Mouse (Mus musculus): ENCODE data around the gene Efna4. TPM values are rescaled to one million over a fixed set of nuclear protein-coding genes. Genes with fewer than 3 reads are reported as not detected.

The Efna4 gene
- total RNA-seq, 2 experiments from 2014 or later = 5.7 to 7.4 TPM

DNA sequence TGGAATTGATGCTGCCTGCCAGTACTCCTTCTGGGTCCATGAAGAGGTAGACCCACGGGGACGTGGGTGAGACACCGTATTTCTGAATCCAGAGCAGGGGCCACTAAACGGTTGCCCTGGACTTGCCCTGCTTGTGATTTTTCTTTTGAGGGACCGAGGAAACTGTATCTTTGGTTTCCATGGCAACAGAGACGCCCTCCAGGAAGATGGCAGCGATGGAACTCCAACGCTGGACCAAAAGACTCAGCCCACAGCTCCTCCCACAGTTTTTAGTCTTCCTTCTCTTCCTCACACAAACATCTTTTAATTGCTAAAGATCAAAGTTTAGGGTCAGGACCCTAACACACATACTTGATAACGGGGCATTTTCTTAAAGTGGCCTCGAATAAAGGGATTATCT lies 5.8 kb downstream of the Efna4 start:
- intact Hi-C loops (cut with DNase I) = no loop called here
- no peak for DNase-seq

DNA sequence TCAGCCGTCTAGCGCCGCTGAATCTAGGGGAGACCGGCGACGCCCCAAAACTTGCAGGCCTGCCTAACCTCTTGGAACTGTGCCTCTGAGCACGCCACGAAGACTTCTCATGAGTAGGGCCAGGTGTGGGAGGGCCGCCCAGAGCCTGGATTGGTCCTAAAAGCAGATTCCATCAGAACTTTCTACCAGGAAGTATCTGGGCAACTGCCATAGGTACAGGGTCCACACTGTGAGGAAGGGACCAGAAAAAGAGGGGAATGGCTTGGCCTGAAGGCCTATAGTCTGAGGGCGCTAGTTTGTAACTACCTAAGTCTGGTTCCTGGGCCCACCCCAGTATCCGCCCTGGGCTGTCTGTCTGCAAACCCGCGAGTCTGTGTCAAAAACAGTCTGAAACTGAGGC lies 6.3 kb downstream of the Efna4 start:
- no peak for DNase-seq
- intact Hi-C loops (cut with DNase I) = no loop called here

DNA sequence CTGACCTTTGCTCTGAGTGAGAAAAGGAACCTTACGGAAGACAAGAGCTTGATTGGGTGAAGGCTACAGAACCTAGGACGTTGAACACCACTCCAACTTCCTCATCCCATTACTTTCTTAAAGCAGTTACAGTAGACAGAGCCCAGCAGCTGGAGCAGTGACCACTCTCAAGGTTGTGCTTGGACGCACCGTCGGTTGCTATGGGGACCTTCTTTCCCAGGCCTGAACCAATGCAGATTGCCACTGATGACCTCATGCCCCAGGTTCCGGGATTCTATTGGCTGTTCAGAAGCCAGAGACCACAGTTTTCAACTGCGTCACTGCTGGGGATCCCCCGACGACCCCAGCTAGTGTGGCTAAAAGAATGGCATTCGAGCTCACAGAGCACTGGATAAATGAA lies 6.9 kb downstream of the Efna4 start:
- intact Hi-C loops (cut with DNase I) = no loop called here
- no peak for DNase-seq

DNA sequence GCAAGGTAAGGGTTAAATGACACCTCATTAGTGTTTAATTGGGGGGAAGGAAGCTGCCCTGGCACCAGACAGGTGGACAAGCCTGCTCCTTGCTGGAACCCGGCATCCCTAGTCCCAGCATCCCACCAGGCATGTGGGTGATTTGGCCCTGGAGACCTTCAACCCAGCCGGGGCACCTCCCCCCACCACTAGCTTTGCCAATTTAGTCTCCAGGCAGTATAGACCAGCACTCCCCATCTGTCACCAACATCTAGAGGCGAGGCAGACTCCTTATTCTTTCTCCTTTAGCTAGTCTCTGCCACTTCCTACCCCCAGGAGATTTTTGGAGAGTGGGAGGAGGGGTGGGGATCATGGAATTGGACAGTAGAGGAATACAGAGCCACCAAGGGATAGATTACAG lies 7.5 kb downstream of the Efna4 start:
- intact Hi-C loops (cut with DNase I) = no loop called here
- DNase-seq = peak; percentile 72

DNA sequence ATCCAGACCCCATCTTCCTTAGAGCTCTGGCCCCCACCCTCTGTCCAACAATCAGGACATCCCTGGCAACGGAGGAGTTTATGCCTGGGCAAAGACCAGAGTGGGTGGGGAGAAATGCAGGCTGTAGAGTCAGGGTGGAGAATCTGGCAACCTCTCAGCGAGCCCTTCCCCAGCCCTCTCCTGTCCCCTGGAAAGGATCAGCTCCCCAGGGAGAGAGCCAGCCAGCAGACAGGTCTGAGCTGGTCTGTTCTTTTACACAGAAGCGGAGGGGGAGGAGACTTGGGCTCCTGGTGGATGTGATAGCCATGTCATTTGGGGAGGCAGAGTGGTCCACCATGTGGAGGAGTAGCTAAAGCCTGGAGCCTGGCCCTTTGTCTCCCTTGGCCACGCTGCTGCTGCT lies 9.2 kb downstream of the Efna4 start:
- intact Hi-C loops (cut with DNase I) = no loop called here
- no peak for DNase-seq

DNA sequence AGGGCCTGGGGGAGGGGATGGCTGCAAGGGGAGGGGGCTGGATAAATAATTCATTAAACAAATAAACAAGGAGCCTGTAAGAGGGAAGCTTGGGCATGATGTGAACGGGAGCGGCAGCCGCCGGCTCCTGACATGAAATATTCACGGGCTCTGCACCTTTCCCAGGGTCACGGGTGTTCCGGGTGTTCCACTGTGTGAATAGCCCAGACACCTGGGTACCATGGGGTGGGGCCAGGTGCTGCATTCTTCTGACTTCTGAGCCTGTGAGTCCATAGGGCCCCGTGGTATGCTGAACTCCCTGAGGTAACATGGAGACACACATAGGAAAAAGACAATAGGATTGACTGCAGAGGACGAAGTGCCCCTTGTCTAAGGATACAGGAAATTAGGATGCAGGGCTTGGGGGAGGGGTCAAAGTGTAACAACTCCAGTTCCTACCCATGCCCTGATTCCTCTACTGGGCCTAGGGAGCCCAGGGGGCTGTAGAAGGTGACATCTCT lies 10.4 kb downstream of the Efna4 start:
- intact Hi-C loops (cut with DNase I) = no loop called here
- DNase-seq = no peak

DNA sequence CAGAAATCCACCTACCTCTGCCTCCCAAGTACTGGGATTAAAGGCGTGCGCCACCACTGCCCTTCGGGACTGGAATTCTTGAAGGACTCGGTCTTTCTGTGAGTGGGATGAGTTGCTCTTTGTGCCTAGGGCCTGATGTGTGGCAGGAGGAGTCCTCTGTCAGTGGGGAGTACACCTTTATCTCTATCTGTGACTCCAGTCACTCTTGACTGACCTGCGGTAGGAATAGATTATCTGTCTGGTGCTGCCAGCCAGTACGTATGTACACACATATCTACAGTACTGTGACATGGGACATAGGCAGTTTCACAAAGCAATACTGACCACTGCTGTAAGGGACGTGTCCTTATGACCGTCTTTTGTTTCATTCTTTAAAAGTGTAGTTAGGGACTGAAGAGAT lies 11.9 kb downstream of the Efna4 start:
- no peak for DNase-seq
- intact Hi-C loops (cut with DNase I) = no loop called here

DNA sequence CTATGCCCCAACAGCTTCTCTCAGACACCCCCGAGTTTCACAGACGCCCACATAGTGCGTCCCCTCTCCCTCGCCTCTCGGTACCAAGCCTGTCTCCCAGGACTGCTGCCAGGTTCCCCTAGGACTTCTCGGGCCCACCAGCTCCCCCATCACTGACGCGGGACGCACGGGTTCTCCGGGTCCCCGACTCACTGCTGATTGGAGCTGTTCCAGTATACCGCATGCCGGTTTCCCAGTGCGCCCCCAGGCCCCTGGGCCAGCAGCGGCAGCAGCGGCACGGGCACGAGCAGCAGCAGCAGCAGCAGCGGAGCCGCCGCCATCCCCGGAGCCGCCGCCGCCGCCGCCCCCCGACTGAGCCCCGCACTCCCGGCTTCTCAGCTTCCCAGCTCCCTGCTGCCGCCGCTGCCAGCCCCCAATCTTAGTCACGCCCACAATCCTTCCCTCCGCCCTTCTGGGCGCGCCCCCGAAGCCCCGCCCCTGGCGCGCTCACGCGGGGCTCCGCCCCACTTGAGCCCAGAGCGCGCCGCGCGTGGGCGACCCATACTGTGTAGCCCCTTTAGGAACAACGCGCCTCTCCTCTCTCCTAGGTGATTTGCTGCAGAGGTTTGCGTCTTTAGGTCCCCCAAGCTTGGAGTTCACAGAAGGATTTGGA lies 15.2 kb downstream of the Efna4 start, which contains the start of gene Efna3:
TSS of gene Efna3 (minus strand) at position 452 of the 652 bp plus-strand sequence.
- DNase-seq = peak; percentile 74
- intact Hi-C loops (cut with DNase I) = no loop called here

DNA sequence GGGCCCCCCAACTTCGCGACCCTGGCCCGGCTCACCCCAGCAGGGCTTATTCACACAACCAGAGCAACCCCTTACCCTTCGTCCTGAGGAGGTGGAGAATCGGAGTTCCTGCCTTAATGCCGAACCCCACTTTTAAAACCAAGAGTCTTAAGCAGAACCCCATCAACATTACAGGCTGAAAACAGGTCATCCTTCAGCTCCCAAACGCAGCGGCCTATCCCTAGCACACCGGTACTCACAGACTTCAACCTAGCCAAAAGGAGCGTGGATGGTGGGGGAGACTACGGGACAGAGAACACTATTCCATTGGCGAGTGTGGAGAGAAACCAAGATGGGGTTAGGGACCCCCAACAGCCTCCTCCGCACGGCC lies 15.7 kb downstream of the Efna4 start:
- intact Hi-C loops (cut with DNase I) = no loop called here
- no peak for DNase-seq

DNA sequence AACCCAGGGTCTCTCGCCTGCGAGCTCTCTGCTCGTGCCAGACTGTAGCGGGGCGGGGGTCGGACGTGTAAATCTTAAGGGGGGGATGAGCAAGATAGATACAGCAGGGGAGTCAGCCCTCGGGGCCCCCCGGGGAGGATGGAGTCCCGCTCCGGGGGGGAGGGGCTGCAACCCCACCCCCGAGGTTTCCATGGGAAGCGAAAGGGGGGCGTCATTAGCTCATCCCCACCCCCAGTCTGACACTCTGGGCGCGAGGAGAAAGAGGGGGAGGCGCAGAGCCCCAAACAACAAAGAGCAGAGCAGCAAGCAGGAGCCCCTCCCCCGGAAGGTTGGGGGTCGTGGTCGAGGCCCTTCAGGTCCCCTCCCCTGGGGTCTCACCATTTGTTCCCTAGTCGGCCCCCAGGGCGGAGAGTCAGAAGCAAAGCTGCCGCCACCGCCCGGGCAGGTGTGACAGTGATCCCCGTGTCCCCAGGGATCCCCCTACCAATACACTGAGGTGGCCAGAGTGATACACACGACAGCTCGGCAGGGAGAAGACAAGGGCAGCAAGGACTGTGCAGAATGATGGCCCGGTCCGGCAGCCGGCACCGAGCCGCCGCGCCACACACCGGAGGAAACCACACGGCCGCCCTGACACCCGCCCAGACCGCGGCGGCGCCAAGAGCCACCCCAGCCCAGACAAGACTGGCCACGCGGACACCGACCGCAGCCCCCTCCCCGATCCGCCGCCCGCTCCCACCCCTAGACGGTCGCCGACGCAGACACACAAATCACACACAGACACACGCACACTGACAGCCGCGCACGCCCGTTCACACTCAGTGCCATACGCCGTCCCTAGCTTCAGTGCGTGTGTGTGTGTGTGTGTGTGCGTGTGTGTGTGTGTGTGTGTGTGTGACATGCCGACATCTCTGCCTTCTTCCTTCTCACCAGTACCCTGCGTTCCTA lies 16.4 kb downstream of the Efna4 start:
- intact Hi-C loops (cut with DNase I) = no loop called here
- DNase-seq = no peak

DNA sequence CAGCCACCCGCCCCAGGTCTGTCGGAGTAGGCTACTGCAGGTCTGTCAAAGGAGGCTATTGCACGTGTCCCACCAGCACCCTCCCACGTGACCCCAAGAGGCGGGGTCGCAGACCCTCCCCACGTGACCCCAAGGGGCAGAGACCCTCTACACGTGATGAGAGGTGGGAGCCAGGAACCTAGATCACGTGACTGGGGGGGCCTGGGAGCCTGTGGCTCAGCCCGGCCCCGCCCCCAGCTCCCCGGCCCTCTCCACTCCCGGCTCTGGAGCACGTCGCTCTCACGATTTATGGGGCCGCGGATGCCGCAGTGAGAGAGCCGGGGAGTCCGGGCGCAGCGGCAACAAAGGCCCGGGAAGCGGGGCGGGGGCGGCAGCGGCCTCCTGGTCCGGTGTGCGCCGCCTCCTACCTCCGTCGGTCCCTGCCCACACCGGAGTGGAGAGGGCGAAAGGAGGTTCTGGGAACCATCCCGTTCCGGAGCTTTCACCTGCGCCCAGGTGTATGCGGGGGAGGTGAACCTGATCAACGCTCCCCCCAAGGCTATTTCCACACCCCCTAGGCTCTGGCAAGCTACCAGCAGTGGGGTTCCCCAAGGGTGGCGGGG lies 17.1 kb downstream of the Efna4 start:
- DNase-seq = peak; percentile 62
- intact Hi-C loops (cut with DNase I) = no loop called here

DNA sequence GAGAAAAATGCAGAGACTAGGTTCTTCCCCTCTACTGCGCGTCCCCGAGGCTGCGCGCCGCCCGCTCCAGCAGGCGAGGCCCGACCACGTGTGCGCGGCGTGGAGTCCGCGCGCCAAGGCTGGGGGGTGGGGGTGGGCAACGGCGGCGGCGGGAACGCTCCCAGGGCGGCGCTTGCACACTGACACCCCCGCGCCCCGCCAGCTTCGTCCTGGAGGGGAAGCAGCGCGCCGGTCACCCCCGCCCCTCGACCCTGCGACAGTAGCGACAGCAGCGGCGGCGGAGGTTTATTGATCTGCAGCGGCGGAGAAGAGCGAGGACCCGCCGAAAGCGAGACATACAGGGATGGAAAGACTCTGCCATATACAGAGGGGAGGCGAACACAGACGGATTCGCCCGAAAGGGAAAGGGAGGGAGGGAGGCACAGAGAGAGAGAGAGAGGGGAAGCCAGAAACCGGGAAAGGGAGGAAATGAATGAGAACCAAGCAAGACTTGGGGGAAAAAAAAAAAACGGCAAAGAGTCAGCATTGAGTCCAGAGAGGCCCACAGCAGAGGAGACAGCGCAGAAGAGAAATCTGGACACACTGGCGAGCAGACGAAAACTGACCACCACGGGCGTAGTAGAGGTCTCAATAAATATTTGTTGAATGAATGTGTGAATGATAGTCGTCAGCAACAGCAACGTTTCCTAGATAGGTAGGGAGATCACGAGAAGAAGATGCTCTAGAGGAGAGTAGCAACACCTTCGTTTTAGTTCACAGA lies 18.1 kb downstream of the Efna4 start:
- no peak for DNase-seq
- intact Hi-C loops (cut with DNase I) = no loop called here

DNA sequence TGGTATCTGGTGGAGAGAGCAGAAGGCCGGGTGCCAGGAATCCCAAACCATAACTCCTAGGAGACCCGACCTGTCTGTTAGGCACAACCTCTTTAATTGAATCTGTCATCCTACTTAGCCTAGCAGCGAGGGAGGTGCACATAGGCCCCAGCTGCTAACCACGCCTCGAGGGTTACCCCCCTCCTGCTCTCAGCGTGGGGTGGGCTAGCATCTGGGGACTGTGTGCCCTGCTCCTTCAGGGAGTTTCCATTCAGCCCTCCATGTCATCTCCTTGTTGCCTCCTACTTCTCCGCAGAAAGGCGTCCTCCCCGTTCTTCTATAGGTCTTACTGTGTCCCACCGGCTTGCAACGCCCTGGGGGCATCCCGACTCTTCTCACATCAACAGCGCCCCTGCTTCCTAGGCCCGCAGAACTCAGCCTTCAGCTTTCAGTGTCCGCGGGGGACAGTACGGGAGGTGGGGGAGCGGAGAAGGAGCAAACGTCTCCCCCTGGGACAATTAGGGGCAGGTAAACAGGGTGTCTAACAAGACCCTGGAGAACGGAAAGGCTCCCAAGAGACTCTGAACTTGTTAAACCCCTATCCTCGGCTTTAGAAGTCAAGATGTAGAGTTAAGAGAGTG lies 18.7 kb downstream of the Efna4 start:
- DNase-seq = no peak
- intact Hi-C loops (cut with DNase I) = no loop called here

DNA sequence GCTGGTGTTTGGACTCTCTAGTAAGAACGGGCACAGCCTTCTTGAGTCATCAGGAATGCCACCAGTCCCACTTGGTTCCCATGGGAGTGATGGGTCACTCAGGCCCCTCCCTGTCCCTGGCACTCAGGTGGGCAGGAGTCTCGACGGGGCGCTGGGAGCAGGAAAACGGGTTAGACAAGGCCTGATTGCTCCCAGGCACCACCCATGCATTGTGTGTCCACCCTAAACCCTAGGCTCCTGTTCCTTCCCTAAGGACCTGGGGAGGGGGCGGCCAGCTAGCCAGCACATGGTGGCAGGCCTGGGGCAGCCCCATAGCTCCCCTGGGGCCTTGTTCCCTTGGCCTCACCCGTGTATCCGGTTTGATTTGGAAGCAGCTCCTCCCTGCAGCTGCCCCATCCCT lies 19.5 kb downstream of the Efna4 start:
- DNase-seq = no peak
- intact Hi-C loops (cut with DNase I) = no loop called here

DNA sequence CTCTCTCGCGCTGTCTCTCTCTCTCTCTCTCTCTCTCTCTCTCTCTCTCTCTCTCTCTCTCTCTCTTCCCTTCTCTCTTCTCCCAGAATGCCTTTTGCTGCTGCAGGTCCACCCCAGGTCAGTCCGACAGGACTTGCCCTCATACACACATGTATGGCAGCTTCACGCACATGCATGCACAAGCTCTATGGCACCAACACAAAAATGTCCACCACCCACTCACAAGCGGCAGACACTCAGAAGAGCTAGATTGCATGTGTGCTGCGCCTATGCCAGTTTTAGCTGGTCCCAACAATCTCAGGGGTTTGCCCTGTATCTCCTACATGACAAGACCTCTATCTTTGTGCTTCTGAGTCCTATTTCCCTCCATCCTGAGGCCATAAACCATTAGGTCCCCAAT lies 20.6 kb downstream of the Efna4 start:
- no peak for DNase-seq
- intact Hi-C loops (cut with DNase I) = no loop called here

DNA sequence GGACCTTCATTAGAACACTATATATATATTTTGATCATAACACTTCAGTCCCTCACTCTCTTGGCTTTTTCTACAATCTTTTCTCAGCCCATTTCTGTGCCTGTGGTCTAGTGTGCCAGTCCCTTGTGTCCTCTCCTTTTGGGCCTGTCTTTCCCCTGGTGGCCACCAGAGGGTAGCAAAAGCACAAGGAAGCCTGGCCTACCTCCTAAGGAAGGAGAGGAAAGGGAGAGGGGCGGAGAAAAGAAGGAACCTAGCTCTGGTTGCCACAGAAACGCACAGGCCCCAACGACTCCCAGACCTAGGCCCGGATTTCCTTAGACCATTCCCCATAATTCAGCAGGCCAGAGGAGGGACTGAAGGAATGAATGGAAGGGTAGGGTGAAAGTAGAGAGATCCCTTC lies 21.0 kb downstream of the Efna4 start:
- intact Hi-C loops (cut with DNase I) = no loop called here

DNA sequence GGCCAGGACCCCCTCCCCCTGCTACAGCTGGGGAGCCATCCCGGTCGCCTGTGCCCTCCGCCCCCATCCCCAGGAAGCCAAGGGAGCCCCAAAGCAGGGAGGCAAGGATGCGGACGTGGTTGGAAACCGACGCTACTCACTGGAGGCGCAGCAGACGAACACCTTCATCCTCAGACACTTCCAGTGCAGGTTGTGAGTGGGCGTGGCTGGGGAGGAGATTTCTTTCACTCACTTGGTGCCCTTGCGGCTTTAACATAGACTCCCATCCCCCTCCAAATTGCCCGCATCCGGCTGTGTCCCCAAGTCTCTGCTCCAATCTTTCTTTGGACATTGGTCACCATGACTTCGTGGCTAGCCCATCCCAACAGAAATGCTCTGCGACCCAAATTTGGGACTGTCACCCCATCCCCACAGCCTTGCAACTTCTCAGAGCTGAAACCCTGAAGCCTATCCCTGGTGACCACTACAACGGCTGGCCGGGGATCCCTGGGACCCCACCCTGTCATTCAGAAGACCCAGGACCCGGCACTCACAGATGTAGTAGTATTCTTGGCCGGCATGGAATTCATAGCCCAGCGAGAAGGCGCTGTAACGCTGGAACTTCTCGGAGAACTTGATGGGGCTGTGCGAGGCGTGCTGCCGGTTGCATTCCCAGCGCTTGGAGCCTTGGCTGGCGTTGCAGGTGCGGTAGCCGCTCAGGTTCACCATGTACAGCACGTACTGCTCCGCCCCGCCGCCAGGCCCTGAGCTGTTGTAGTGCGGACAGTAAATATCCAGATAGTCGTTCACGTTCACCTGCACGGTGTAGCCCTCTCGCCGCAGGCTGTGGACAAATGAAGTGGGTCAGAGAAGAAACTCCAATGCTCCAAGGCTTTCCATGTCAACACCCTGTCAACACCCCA lies 21.6 kb downstream of the Efna4 start:
- no peak for DNase-seq
- intact Hi-C loops (cut with DNase I) = no loop called here

More for the DNA sequence above, 21.0 kb downstream of the Efna4 start:
- peak; percentile 86 for DNase-seq

DNA sequence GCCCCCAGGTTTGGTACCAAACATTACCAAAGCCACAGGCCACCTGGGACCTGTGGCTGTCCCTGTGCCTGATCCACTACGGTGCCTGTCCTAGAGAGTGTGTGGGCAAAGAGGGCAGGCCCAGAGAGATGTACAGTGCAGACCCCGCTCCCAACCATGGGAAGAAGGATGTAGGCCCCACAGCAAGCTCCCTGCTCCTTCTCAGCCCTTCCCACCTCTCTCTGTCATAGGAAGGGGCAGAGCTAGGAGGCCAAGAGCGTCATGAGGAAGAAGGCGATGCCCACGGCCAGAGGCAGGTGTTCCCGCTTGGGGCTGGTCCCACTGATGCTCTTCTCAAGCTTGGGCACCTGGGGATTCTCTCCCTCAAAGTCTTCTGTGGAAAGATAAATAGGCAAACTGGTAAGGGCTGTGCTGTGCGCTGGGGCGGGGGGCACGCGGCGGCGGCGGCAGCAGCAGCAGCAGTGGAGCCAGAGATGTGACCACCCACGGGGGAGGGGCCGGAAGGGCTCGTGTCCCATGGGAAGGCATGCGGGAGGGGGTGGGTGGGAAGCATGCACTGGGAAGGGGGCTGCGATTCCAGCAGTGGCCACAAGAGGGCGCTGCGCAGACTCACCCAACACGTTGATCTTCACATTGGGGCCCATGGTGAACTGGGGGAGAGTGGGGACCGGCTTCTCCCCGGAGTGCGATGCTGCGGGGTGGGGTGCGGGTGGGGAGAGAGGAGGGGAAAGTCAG lies 22.5 kb downstream of the Efna4 start:
- peak; percentile 91 for DNase-seq
- intact Hi-C loops (cut with DNase I) = no loop called here

DNA sequence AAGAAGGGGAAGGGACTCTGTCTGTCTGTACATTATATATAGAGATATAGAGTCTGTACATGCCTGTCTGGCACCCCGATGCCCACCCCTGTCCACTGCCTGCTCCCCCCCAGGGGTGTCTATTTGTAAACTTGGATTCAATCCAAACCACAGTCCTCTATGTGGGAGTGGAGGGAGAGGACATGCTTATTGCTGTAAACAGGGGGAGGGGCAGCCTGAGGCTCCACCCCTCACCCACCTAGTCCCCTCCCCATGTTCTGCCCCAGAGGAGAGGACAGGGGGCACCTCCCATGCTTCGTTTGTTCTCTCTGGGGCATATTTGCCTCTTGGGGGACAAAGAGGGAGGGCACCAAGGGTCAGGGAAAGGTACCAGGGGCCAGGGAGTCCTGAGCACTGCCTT lies 23.0 kb downstream of the Efna4 start:
- DNase-seq = no peak
- intact Hi-C loops (cut with DNase I) = no loop called here

Measured in left cerebral cortex, postnatal 4 days (tissue).